Comparison of ENCODE assay signal across 8 mouse cellular contexts in genomic region chr1:150535770-150536534, GRCm38 (mm10).
A peak's percentile ranks its signal among the peaks of the same experiment; 100 is the strongest.
DNase-seq lines count a peak whose midpoint lies in the region; ATAC-seq lines count a peak whose summit lies in the region.

No protein-coding gene starts in this region.

- H3K4me2 ChIP-seq in embryonic facial prominence, embryonic 15.5 days (replicated peaks): peak overlapping the region; percentile 28
- H3K4me2 ChIP-seq in hindbrain, embryonic 12.5 days (replicated peaks): peak overlapping the region; percentile 38
- H3K4me2 ChIP-seq in lung, embryonic 15.5 days: peak overlapping the region; percentile 36

- peak overlapping the region; percentile 75 for H3K27ac ChIP-seq in embryonic facial prominence, embryonic 15.5 days (replicated peaks)
- 0 out of 2 replicates have a peak overlapping the region, but pooled peaks have one; percentile 36 for H3K27ac ChIP-seq in hindbrain, embryonic 12.5 days
- H3K27ac ChIP-seq in lung, embryonic 15.5 days: peak overlapping the region; percentile 50; the same call in 1 of the 2 replicates

- no peaks in the 10 kb centered on the region for H3K27me3 ChIP-seq in embryonic facial prominence, embryonic 15.5 days
- peaks cover 3% of the 10 kb centered on the region; the same call in 1 of the 2 replicates for H3K27me3 ChIP-seq in hindbrain, embryonic 12.5 days
- H3K27me3 ChIP-seq in lung, embryonic 15.5 days: no peaks in the 10 kb centered on the region

- H3K9ac ChIP-seq in embryonic facial prominence, embryonic 15.5 days: no peak overlapping the region
- no peak overlapping the region; the same call in 1 of the 2 replicates for H3K9ac ChIP-seq in hindbrain, embryonic 12.5 days
- no peak overlapping the region; the same call in 1 of the 2 replicates for H3K9ac ChIP-seq in lung, embryonic 15.5 days

- WGBS in embryonic facial prominence, embryonic 15.5 days: 16% methylated on average over 16 of the region's 16 CpGs
- WGBS in hindbrain, embryonic 12.5 days: 20% methylated on average over 16 of the region's 16 CpGs
- 25% methylated on average over 16 of the region's 16 CpGs for WGBS in lung, embryonic 15.5 days

- no peak overlapping the region for H3K4me3 ChIP-seq in embryonic facial prominence, embryonic 15.5 days (replicated peaks)
- H3K4me3 ChIP-seq in hindbrain, embryonic 12.5 days: no peak overlapping the region
- H3K4me3 ChIP-seq in lung, embryonic 15.5 days: no peak overlapping the region

- no peaks in the 10 kb centered on the region for H3K36me3 ChIP-seq in embryonic facial prominence, embryonic 15.5 days
- no peaks in the 10 kb centered on the region for H3K36me3 ChIP-seq in hindbrain, embryonic 12.5 days
- H3K36me3 ChIP-seq in lung, embryonic 15.5 days: no peaks in the 10 kb centered on the region

- ATAC-seq in embryonic facial prominence, embryonic 15.5 days (ENCODE audit: insufficient number of reproducible peaks, low FRiP score, low TSS enrichment, low read depth): no peak
- ATAC-seq in hindbrain, embryonic 12.5 days (ENCODE audit: low FRiP score): peak; percentile 60; the same call in 1 of the 2 replicates
- peak; percentile 65; the same call in 1 of the 2 replicates for ATAC-seq in lung, embryonic 15.5 days (ENCODE audit: borderline replicate concordance, extremely low read depth, low FRiP score, low TSS enrichment)

- H3K4me1 ChIP-seq in embryonic facial prominence, embryonic 15.5 days: peaks cover 22% of the 10 kb centered on the region
- peaks cover 11% of the 10 kb centered on the region for H3K4me1 ChIP-seq in hindbrain, embryonic 12.5 days
- H3K4me1 ChIP-seq in lung, embryonic 15.5 days: peaks cover 22% of the 10 kb centered on the region

- no peaks in the 10 kb centered on the region for H3K9me3 ChIP-seq in embryonic facial prominence, embryonic 15.5 days (replicated peaks)
- H3K9me3 ChIP-seq in hindbrain, embryonic 12.5 days (replicated peaks): no peaks in the 10 kb centered on the region
- H3K9me3 ChIP-seq in lung, embryonic 15.5 days: no peaks in the 10 kb centered on the region

- peak; percentile 80 for DNase-seq in embryo, embryonic 10.5 days (ENCODE audit: low spot score)
- DNase-seq in retina, embryonic 14.5 days (ENCODE audit: low spot score): peak; percentile 19
- no peak for DNase-seq in layer of hippocampus, postnatal 14 days (ENCODE audit: low spot score in 2 of 2)
- DNase-seq in thymus, postnatal 10 days (ENCODE audit: low spot score in 2 of 2): no peak
- DNase-seq in B cell, adult 2 months: no peak

Comparison
In these comparisons a context has a peak if more than half of its experiments do, and no peak if none do; other contexts are left out.
1. DNase-seq: peak in embryo, embryonic 10.5 days (single experiment) and retina, embryonic 14.5 days (single experiment); none in layer of hippocampus, postnatal 14 days (0 of 2), thymus, postnatal 10 days (0 of 2) and B cell, adult 2 months (0 of 2).
2. Peak in every context shown above with its lines, with median percentiles within 50 percentile points of each other: H3K27ac ChIP-seq and H3K4me2 ChIP-seq.